8 mouse cellular contexts compared by ENCODE assay signal in the genomic region with DNA sequence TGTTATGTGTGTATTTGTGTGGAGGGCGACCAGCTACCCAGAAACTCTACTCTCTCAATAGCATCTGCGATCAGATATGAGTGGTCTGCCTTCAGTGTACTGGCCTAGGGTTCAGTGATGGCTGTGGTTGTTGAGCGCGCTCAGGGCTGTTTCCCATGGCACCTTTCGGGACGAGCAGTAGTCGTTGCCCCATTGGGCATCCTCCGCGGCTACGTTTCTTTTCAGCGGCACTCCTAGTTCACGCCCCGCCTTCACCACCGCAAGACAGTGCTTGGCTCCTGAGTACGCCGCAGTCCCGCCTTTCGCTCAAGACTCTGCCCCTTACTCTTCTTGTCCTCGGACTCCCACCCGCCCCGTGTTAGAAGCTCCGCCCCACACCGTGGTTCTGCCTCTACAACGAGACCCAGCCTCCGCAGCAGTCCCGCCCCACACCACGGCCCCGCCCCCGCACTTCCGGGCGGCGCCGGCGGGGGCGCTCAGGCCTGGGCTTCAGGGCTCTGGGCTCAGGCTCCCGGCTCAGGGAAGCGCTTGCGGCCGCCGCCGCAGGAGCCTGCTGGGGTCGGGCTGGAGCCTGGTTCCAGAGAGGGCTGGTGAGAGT. TPM values are rescaled to one million over a fixed set of nuclear protein-coding genes. Genes with fewer than 3 reads are reported as not detected.
DNase-seq lines count a peak whose midpoint lies in the region; ATAC-seq and TF ChIP-seq lines count a peak whose summit lies in the region.

TSS of gene Axin1 (plus strand) at position 450 of the 598 bp plus-strand sequence.

- peak within 1 kb of the TSS; percentile 90 for H3K9ac ChIP-seq in heart, embryonic 12.5 days
- peak within 1 kb of the TSS; percentile 99 for H3K9ac ChIP-seq in kidney, postnatal 0 days (ENCODE audit: low read depth, low read length)
- H3K9ac ChIP-seq in liver, embryonic 11.5 days (ENCODE audit: low read depth, low read length) = peak within 1 kb of the TSS; percentile 96
- peak within 1 kb of the TSS; percentile 97 for H3K9ac ChIP-seq in stomach, embryonic 14.5 days (replicated peaks; ENCODE audit: low read depth, low read length)

- no peaks in the 10 kb centered on the region for H3K9me3 ChIP-seq in heart, embryonic 12.5 days (replicated peaks)
- H3K9me3 ChIP-seq in kidney, postnatal 0 days (replicated peaks; ENCODE audit: low read length) = no peaks in the 10 kb centered on the region
- H3K9me3 ChIP-seq in liver, embryonic 11.5 days (ENCODE audit: control insufficient read depth, low read length) = no peaks in the 10 kb centered on the region
- H3K9me3 ChIP-seq in stomach, embryonic 14.5 days (ENCODE audit: control insufficient read depth, low read depth, low read length) = no peaks in the 10 kb centered on the region

- ATAC-seq in erythroid progenitor cell, adult 5-6 weeks (replicated peaks; ENCODE audit: low FRiP score, poor library complexity, severe bottlenecking) = peak; percentile 91
- ATAC-seq in heart, embryonic 12.5 days (ENCODE audit: insufficient number of reproducible peaks, low FRiP score) = peak; percentile 97
- ATAC-seq in kidney, postnatal 0 days (replicated peaks; ENCODE audit: low FRiP score, low read depth) = peak; percentile 96
- ATAC-seq in liver, embryonic 11.5 days (replicated peaks; ENCODE audit: low FRiP score) = peak; percentile 94
- ATAC-seq in stomach, embryonic 14.5 days (ENCODE audit: insufficient number of reproducible peaks, insufficient read depth, low FRiP score, low read depth) = peak; percentile 98

- peak; percentile 64 for TF ChIP-seq CTCF in kidney, postnatal 0 days (IDR thresholded peaks at IDR 0.05; ENCODE audit: low read depth)

- no peaks in the 10 kb centered on the region for H3K27me3 ChIP-seq in heart, embryonic 12.5 days (replicated peaks)
- H3K27me3 ChIP-seq in kidney, postnatal 0 days (ENCODE audit: insufficient read depth, low read length) = no peaks in the 10 kb centered on the region
- no peaks in the 10 kb centered on the region for H3K27me3 ChIP-seq in liver, embryonic 11.5 days (replicated peaks; ENCODE audit: control insufficient read depth, insufficient read depth, low read length)
- H3K27me3 ChIP-seq in stomach, embryonic 14.5 days (ENCODE audit: control insufficient read depth, insufficient read depth, low read length) = no peaks in the 10 kb centered on the region

- peak within 1 kb of the TSS; percentile 93 for H3K27ac ChIP-seq in heart, embryonic 12.5 days (ENCODE audit: poor library complexity, severe bottlenecking)
- peak within 1 kb of the TSS; percentile 97 for H3K27ac ChIP-seq in kidney, postnatal 0 days
- peak within 1 kb of the TSS; percentile 86 for H3K27ac ChIP-seq in liver, embryonic 11.5 days (ENCODE audit: low read depth, low read length)
- peak within 1 kb of the TSS; percentile 91 for H3K27ac ChIP-seq in stomach, embryonic 14.5 days (ENCODE audit: low read length)

- peak within 1 kb of the TSS; percentile 88 for H3K4me3 ChIP-seq in heart, embryonic 12.5 days
- H3K4me3 ChIP-seq in kidney, postnatal 0 days (replicated peaks; ENCODE audit: low read depth, low read length) = peak within 1 kb of the TSS; percentile 92
- H3K4me3 ChIP-seq in liver, embryonic 11.5 days (ENCODE audit: low read depth, low read length) = peak within 1 kb of the TSS; percentile 98
- H3K4me3 ChIP-seq in stomach, embryonic 14.5 days (ENCODE audit: low read depth, low read length) = peak within 1 kb of the TSS; percentile 79

- H3K4me1 ChIP-seq in heart, embryonic 12.5 days (replicated peaks) = peaks cover 29% of the 10 kb centered on the region
- peaks cover 10% of the 10 kb centered on the region; the same call in 1 of the 2 replicates for H3K4me1 ChIP-seq in kidney, postnatal 0 days (replicated peaks; ENCODE audit: insufficient read depth, low read length)
- peaks cover 15% of the 10 kb centered on the region for H3K4me1 ChIP-seq in liver, embryonic 11.5 days (replicated peaks; ENCODE audit: control insufficient read depth, insufficient read depth, low read length)
- H3K4me1 ChIP-seq in stomach, embryonic 14.5 days (ENCODE audit: control insufficient read depth, insufficient read depth, low read length) = peaks cover 13% of the 10 kb centered on the region; the same call in 1 of the 2 replicates

- H3K36me3 ChIP-seq in heart, embryonic 12.5 days = peaks cover 15% of the 10 kb centered on the region
- 0 out of 2 replicates have a peak, but pooled peaks cover 6% of the 10 kb centered on the region for H3K36me3 ChIP-seq in kidney, postnatal 0 days (ENCODE audit: insufficient read depth, low read length)
- peaks cover 5% of the 10 kb centered on the region; the same call in 1 of the 2 replicates for H3K36me3 ChIP-seq in liver, embryonic 11.5 days (ENCODE audit: control insufficient read depth, insufficient read depth, low read length)
- peaks cover 7% of the 10 kb centered on the region for H3K36me3 ChIP-seq in stomach, embryonic 14.5 days (ENCODE audit: control insufficient read depth, insufficient read depth, low read length)

- 1% methylated on average over 42 of the region's 42 CpGs for WGBS in heart, embryonic 12.5 days
- under 1% methylated on average over 37 of the region's 42 CpGs for WGBS in kidney, postnatal 0 days
- WGBS in liver, embryonic 11.5 days = under 1% methylated on average over 42 of the region's 42 CpGs
- WGBS in stomach, embryonic 14.5 days = 1% methylated on average over 42 of the region's 42 CpGs

- peak within 1 kb of the TSS; percentile 84 for H3K4me2 ChIP-seq in heart, embryonic 12.5 days
- H3K4me2 ChIP-seq in kidney, postnatal 0 days (ENCODE audit: low read length) = peak within 1 kb of the TSS; percentile 83
- peak within 1 kb of the TSS; percentile 76 for H3K4me2 ChIP-seq in liver, embryonic 11.5 days
- H3K4me2 ChIP-seq in stomach, embryonic 14.5 days (replicated peaks; ENCODE audit: low read depth, low read length) = peak within 1 kb of the TSS; percentile 81

- DNase-seq in CD4-positive helper T cell, adult 2 months (ENCODE audit: low read depth, low spot score) = peak; percentile 99
- DNase-seq in brain, embryonic 18.5 days (ENCODE audit: low read depth, low spot score) = peak; percentile 90
- DNase-seq in kidney, postnatal 0 days (ENCODE audit: low spot score) = peak; percentile 98
- peak; percentile 98 for DNase-seq in liver, embryonic 11.5 days (ENCODE audit: low spot score)
- peak; percentile 99 for DNase-seq in naive thymus-derived CD4-positive, alpha-beta T cell, adult 2 months (ENCODE audit: low read depth)

RNA-seq across cellular contexts. Expression of gene Axin1, which starts in this region (rescaled TPM):
- 12.2 and 35.3 TPM in 2 replicates for total RNA-seq in erythroid progenitor cell, adult 5-6 weeks (2015; ENCODE audit: low replicate concordance)
- 44.4 and 84.3 TPM in 2 replicates for total RNA-seq in erythroid progenitor cell, adult 5-6 weeks (2017; ENCODE audit: low replicate concordance)
- 11.4 and 11.7 TPM in 2 replicates for polyA plus RNA-seq in heart, embryonic 12.5 days (2016; fragmentation: Nextera tagmentation; extraction: Ambion mirVana)
- polyA plus RNA-seq in kidney, postnatal 0 days (2015; fragmentation: Nextera tagmentation; extraction: Ambion mirVana) = 11.1 and 19.4 TPM in 2 replicates
- polyA plus RNA-seq in liver, embryonic 11.5 days (2014; fragmentation: Nextera tagmentation; extraction: Ambion mirVana) = 12.8 and 13.1 TPM in 2 replicates
- polyA plus RNA-seq in stomach, embryonic 14.5 days (2014; fragmentation: Nextera tagmentation; extraction: Ambion mirVana) = 10.5 and 12.9 TPM in 2 replicates

Comparison
In these comparisons a context has a peak if more than half of its experiments do, and no peak if none do; other contexts are left out.
1. Peak in every context shown above with its lines: DNase-seq, ATAC-seq, H3K4me3 ChIP-seq and H3K27ac ChIP-seq.